Mouse (Mus musculus): Measurements from ENCODE around the gene Krt23. TPM values are rescaled to one million over a fixed set of nuclear protein-coding genes. Genes with fewer than 3 reads are reported as not detected.
A peak's percentile ranks its signal among the peaks of the same experiment; 100 is the strongest.

The Krt23 gene
- polyA plus RNA-seq (2015; fragmentation: Nextera tagmentation; extraction: Ambion mirVana), result 37.0 and 46.2 TPM in 2 replicates

GRCm38 (mm10) chr11:99492733-99493573 is at the start of gene Krt23:
Krt23 (minus strand) TSS chr11:99493137.
- H3K9ac ChIP-seq, result no peak within 1 kb of the TSS
- ATAC-seq (ENCODE audit: insufficient number of reproducible peaks, low FRiP score, low TSS enrichment, low read depth), result 0 out of 2 replicates have a peak, but pooled peaks have one; percentile 39
- 74% methylated on average over 22 of the region's 22 CpGs for WGBS

GRCm38 (mm10) chr11:99539721-99540120 is 46.8 kb upstream of the Krt23 start:
- Histone ChIP-seq H3K4me3 (replicated peaks) (no peak overlapping the region), H3K27ac (replicated peaks) (no peak overlapping the region), H3K4me2 (replicated peaks) (no peak overlapping the region), H3K9ac (no peak overlapping the region), H3K36me3 (no peaks in the 10 kb centered on the region), H3K4me1 (no peaks in the 10 kb centered on the region), H3K27me3 (no peaks in the 10 kb centered on the region), H3K9me3 (replicated peaks) (no peaks in the 10 kb centered on the region)
- 47% methylated on average over 9 of the region's 9 CpGs for WGBS
- no peak for ATAC-seq (ENCODE audit: insufficient number of reproducible peaks, low FRiP score, low TSS enrichment, low read depth)

More at GRCm38 (mm10) chr11:99492733-99493573, at the start of gene Krt23:
- no peaks in the 10 kb centered on the region for H3K4me1 ChIP-seq
- H3K36me3 ChIP-seq, result no peaks in the 10 kb centered on the region
- H3K27ac ChIP-seq (replicated peaks), result no peak within 1 kb of the TSS
- H3K27me3 ChIP-seq, result no peaks in the 10 kb centered on the region
- no peak within 1 kb of the TSS for H3K4me3 ChIP-seq (replicated peaks)
- no peak within 1 kb of the TSS for H3K4me2 ChIP-seq (replicated peaks)
- H3K9me3 ChIP-seq (replicated peaks), result no peaks in the 10 kb centered on the region

DNA sequence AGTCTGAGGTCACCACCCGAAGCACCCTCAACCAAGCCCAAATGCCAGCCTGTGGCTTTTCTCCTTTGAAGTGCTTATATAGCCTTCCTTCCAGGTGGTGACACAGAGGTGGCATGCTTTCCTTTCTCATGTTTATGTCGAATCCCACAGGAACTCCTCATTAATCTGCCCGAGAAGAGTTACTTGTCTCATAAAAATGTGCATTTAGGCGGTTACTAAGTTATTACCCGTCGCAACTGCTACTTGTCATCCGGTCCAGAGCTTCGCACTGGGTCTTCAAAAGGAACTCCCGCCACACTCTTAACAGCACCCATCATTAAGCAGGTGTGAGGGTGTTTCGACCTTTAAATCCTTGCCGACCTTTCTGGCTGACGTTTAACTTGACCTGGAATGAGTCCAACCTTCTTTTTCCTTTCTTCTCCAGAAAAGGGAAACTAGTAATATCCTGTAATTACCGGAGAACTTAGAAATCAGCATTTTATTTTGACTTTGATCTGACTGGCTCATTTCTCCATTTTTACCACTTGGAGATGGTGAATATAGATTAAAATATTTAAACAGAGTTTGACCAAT is 28.4 kb upstream of the Krt23 start, which contains the start of gene Krt39:
Krt39 (minus strand) TSS at position 51 of the 573 bp plus-strand sequence.
- H3K27ac ChIP-seq (replicated peaks), result no peak within 1 kb of the TSS
- 80% methylated on average over 13 of the region's 13 CpGs for WGBS
- H3K4me3 ChIP-seq (replicated peaks), result no peak within 1 kb of the TSS
- H3K4me2 ChIP-seq (replicated peaks), result no peak within 1 kb of the TSS
- no peak for ATAC-seq (ENCODE audit: insufficient number of reproducible peaks, low FRiP score, low TSS enrichment, low read depth)
- H3K27me3 ChIP-seq, result no peaks in the 10 kb centered on the region
- H3K36me3 ChIP-seq, result no peaks in the 10 kb centered on the region
- no peak within 1 kb of the TSS for H3K9ac ChIP-seq
- H3K9me3 ChIP-seq (replicated peaks), result no peaks in the 10 kb centered on the region
- H3K4me1 ChIP-seq, result no peaks in the 10 kb centered on the region

DNA sequence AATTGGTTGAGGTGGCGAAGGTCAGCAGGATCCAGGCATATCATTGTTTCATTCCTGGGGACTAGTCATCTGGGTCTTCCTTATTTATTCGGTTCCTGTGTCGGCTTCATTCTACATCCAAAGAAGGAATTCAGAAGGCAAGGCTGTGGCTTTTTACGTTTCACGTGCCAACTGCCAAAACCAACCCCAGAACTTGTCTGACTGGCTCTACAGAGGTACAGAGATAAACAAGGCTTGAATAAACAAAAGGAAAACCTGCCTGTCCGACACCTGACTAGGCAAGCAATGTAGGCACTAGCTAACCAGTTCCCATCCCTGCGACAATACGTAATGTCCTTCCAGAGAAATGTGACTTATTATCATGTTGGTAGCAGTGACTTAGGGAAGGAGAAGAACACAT is 21.2 kb upstream of the Krt23 start:
- no peak overlapping the region for H3K27ac ChIP-seq (replicated peaks)
- WGBS, result 75% methylated on average over 8 of the region's 8 CpGs

GRCm38 (mm10) chr11:99500095-99500805 is 7.3 kb upstream of the Krt23 start:
- no peaks in the 10 kb centered on the region for H3K36me3 ChIP-seq
- H3K4me1 ChIP-seq, result no peaks in the 10 kb centered on the region
- H3K27ac ChIP-seq (replicated peaks), result no peak overlapping the region
- no peaks in the 10 kb centered on the region for H3K9me3 ChIP-seq (replicated peaks)
- 73% methylated on average over 9 of the region's 9 CpGs for WGBS
- no peak overlapping the region for H3K4me3 ChIP-seq (replicated peaks)
- ATAC-seq (ENCODE audit: insufficient number of reproducible peaks, low FRiP score, low TSS enrichment, low read depth), result peak; percentile 47; the same call in 1 of the 2 replicates
- no peak overlapping the region for H3K9ac ChIP-seq
- H3K27me3 ChIP-seq, result no peaks in the 10 kb centered on the region
- H3K4me2 ChIP-seq (replicated peaks), result no peak overlapping the region

More for the DNA sequence above, 21.2 kb upstream of the Krt23 start:
- Histone ChIP-seq H3K9ac (no peak overlapping the region), H3K9me3 (replicated peaks) (no peaks in the 10 kb centered on the region), H3K36me3 (no peaks in the 10 kb centered on the region), H3K4me3 (replicated peaks) (no peak overlapping the region), H3K27me3 (no peaks in the 10 kb centered on the region), H3K4me2 (replicated peaks) (no peak overlapping the region), H3K4me1 (no peaks in the 10 kb centered on the region)
- ATAC-seq (ENCODE audit: insufficient number of reproducible peaks, low FRiP score, low TSS enrichment, low read depth), result no peak

- WGBS, result 73% methylated on average over 4 of the region's 4 CpGs
- H3K36me3 ChIP-seq, result no peaks in the 10 kb centered on the region
Measured at GRCm38 (mm10) chr11:99496460-99496859, 3.5 kb upstream of the Krt23 start.

GRCm38 (mm10) chr11:99494741-99495140 is 1.8 kb upstream of the Krt23 start:
- no peak overlapping the region for H3K4me2 ChIP-seq (replicated peaks)
- H3K9me3 ChIP-seq (replicated peaks), result no peaks in the 10 kb centered on the region
- H3K4me1 ChIP-seq, result no peaks in the 10 kb centered on the region
- no peak overlapping the region for H3K9ac ChIP-seq
- WGBS, result 88% methylated on average over 4 of the region's 4 CpGs
- no peak overlapping the region for H3K4me3 ChIP-seq (replicated peaks)
- ATAC-seq (ENCODE audit: insufficient number of reproducible peaks, low FRiP score, low TSS enrichment, low read depth), result no peak
- H3K36me3 ChIP-seq, result no peaks in the 10 kb centered on the region
- no peak overlapping the region for H3K27ac ChIP-seq (replicated peaks)
- no peaks in the 10 kb centered on the region for H3K27me3 ChIP-seq

More at GRCm38 (mm10) chr11:99496460-99496859, 3.5 kb upstream of the Krt23 start:
- no peak overlapping the region for H3K4me3 ChIP-seq (replicated peaks)
- H3K9me3 ChIP-seq (replicated peaks), result no peaks in the 10 kb centered on the region
- H3K27me3 ChIP-seq, result no peaks in the 10 kb centered on the region
- H3K4me2 ChIP-seq (replicated peaks), result no peak overlapping the region
- no peaks in the 10 kb centered on the region for H3K4me1 ChIP-seq
- no peak overlapping the region for H3K27ac ChIP-seq (replicated peaks)
- H3K9ac ChIP-seq, result no peak overlapping the region
- no peak for ATAC-seq (ENCODE audit: insufficient number of reproducible peaks, low FRiP score, low TSS enrichment, low read depth)

DNA sequence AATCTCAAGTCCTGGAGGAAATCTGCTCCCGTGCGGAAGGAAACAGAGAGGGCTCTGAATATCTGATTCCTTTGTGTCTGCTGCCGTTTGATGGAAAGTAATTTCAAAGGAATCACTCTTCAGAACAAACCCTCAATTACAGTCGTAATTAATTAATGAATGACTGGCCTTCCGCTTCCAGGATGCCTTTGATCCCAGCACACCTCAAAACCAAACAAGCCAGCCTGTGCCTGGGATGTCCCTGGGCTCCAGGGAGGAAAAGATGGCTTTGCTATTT is 575 bp upstream of the Krt23 start:
- Histone ChIP-seq H3K27me3 (no peaks in the 10 kb centered on the region), H3K4me1 (no peaks in the 10 kb centered on the region), H3K9ac (no peak overlapping the region), H3K4me2 (replicated peaks) (no peak overlapping the region), H3K9me3 (replicated peaks) (no peaks in the 10 kb centered on the region), H3K4me3 (replicated peaks) (no peak overlapping the region), H3K36me3 (no peaks in the 10 kb centered on the region), H3K27ac (replicated peaks) (no peak overlapping the region)
- 24% methylated on average over 5 of the region's 5 CpGs for whole genome bisulfite sequencing
- ATAC-seq (ENCODE audit: insufficient number of reproducible peaks, low FRiP score, low TSS enrichment, low read depth), result no peak

DNA sequence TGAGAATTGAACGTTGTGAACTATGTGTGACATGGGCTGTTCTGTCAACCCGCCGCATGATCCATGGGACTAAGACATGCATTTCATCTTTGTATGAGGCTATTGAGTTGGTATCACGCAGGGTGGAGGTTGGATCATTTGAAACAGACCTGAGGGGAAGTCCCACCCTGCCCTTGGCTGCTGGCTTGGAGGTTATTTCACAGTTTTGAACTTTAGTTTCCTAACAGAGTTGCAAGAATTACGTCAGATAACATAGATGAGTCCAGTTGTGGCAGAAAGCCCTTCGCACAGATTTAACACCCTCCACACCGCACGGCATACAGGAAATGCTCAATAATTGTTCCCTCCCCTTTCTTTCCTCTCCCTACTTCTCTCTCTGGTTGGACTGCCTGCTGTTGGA is 1.9 kb downstream of the Krt23 start:
- H3K4me1 ChIP-seq, result no peaks in the 10 kb centered on the region
- H3K27me3 ChIP-seq, result no peaks in the 10 kb centered on the region
- H3K36me3 ChIP-seq, result no peaks in the 10 kb centered on the region
- no peaks in the 10 kb centered on the region for H3K9me3 ChIP-seq (replicated peaks)
- 73% methylated on average over 8 of the region's 8 CpGs for WGBS
- H3K4me2 ChIP-seq (replicated peaks), result no peak overlapping the region
- no peak overlapping the region for H3K27ac ChIP-seq (replicated peaks)
- peak overlapping the region; percentile 1; the same call in 1 of the 2 replicates for H3K4me3 ChIP-seq (replicated peaks)
- H3K9ac ChIP-seq, result no peak overlapping the region
- no peak for ATAC-seq (ENCODE audit: insufficient number of reproducible peaks, low FRiP score, low TSS enrichment, low read depth)

DNA sequence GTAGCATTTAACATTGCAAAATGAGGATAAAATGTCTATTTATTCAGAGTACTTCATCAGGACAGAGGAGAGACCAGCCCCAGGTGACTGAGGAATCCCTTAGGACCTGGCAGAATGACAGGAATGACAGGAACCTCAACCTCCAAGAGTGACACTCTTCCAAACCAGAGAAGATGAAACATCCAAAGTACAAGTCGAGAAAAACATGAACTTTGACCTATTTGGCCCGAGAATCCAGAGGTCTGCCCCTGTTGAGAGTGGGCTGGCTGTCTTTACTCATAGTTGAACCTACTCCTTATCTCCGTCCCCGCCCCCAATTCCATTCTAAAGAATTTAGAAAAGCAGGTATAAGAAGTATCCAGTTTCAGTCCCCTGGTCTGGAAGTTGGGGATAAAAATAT is 2.3 kb downstream of the Krt23 start:
- no peaks in the 10 kb centered on the region for H3K9me3 ChIP-seq (replicated peaks)
- no peaks in the 10 kb centered on the region for H3K36me3 ChIP-seq
- no peaks in the 10 kb centered on the region for H3K4me1 ChIP-seq
- no peak overlapping the region for H3K9ac ChIP-seq
- no peak overlapping the region for H3K4me2 ChIP-seq (replicated peaks)
- no peak for ATAC-seq (ENCODE audit: insufficient number of reproducible peaks, low FRiP score, low TSS enrichment, low read depth)
- WGBS, result 43% methylated on average over 4 of the region's 4 CpGs
- 0 out of 2 replicates have a peak overlapping the region, but pooled peaks have one; percentile 1 for H3K4me3 ChIP-seq (replicated peaks)
- H3K27me3 ChIP-seq, result no peaks in the 10 kb centered on the region
- H3K27ac ChIP-seq (replicated peaks), result no peak overlapping the region

DNA sequence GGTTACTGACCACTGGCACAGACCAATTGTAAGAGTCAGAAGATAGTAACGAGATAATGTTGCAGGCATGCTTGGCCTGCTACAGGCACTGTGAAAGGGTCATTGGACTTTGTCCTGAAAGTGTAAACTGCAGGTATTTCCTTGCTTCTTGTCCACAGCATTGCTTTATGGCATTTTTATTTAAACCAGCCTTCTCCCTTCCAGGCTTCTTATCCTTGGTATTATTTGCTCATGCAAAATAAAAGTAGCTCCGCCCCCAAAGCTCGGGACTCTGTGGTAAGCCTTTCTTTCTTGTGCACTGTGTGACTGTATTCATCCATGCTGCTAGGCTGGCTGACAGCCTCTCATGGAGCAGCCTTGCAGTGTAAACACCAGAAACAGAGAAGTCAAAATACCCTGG is 3.7 kb downstream of the Krt23 start:
- H3K27ac ChIP-seq (replicated peaks), result no peak overlapping the region
- no peak for ATAC-seq (ENCODE audit: insufficient number of reproducible peaks, low FRiP score, low TSS enrichment, low read depth)
- H3K36me3 ChIP-seq, result no peaks in the 10 kb centered on the region
- H3K9me3 ChIP-seq (replicated peaks), result no peaks in the 10 kb centered on the region
- no peaks in the 10 kb centered on the region for H3K4me1 ChIP-seq
- H3K27me3 ChIP-seq, result no peaks in the 10 kb centered on the region
- WGBS, result 45% methylated on average over 3 of the region's 3 CpGs
- no peak overlapping the region for H3K4me2 ChIP-seq (replicated peaks)
- H3K4me3 ChIP-seq (replicated peaks), result no peak overlapping the region
- H3K9ac ChIP-seq, result no peak overlapping the region

Measured in embryonic facial prominence, embryonic 15.5 days (tissue).